Mouse (Mus musculus) lung, postnatal 0 days (tissue): ENCODE measurements around the gene Cntrob.

ENCODE experiments used
- CTCF ChIP-seq: IDR thresholded peaks from 2 replicates; pipeline ENCODE4 v1.5.1; 2016; ENCODE audit warnings: antibody characterized with exemption, mild to moderate bottlenecking
- EP300 ChIP-seq: IDR thresholded peaks from 2 replicates; pipeline ENCODE4 v1.6.1; 2016; ENCODE audit warnings: antibody characterized with exemption, mild to moderate bottlenecking, control low read depth

DNA sequence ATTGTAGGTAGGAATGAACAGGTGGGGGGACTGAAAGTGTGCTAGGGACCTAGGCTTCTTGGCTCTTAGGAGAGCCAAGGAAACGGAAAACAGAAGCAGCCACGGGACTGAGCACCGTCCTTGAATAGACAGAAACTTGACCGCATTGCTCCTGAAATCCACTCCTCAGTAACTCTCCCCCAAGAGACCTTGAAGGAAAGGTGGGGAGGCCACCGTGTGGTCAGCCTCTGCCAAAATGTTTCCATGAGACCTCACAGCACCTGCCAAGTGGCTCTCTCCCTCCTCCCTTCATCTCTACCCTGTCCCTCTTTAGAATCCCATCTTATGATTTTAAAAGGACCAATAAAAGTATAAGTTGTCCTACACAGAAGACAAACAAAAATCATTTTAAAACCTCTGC is 46.3 kb downstream of the Cntrob start:
- TF ChIP-seq CTCF (no peak), EP300 (no peak)
